Mouse (Mus musculus) liver, adult 2 months (tissue): ENCODE results near the gene Rinl. TPM values are rescaled to one million over a fixed set of nuclear protein-coding genes. Genes with fewer than 3 reads are reported as not detected.

ENCODE experiments used
- DNase-seq: peaks from one replicate; pipeline ENCODE4 v3.0.0-alpha.2; 2011; ENCODE audit warnings: low read depth, low spot score; ENCODE audit errors: extremely low read depth
- H3K27ac ChIP-seq: fragments of 200-500 bp; replicated peaks from 2 replicates; pipeline ENCODE4 v1.5.1; 2012; ENCODE audit warnings: low read depth, mild to moderate bottlenecking, control low read depth, inconsistent platforms, low read length; ENCODE audit not compliant: insufficient read depth
- H3K27me3 ChIP-seq: fragments of 200-500 bp; 2 replicates; pipeline ENCODE4 v1.6.1; 2012; ENCODE audit warnings: mild to moderate bottlenecking, moderate library complexity, low read length, inconsistent platforms; ENCODE audit not compliant: control insufficient read depth, insufficient read depth
- H3K36me3 ChIP-seq: fragments of 200-500 bp; 2 replicates; pipeline ENCODE4 v1.6.1; 2012; ENCODE audit warnings: low read length, inconsistent platforms; ENCODE audit not compliant: control insufficient read depth, insufficient read depth
- H3K4me1 ChIP-seq: fragments of 200-500 bp; 2 replicates; pipeline ENCODE4 v1.6.1; 2011; ENCODE audit warnings: low read length; ENCODE audit not compliant: control insufficient read depth, insufficient read depth
- H3K4me3 ChIP-seq: fragments of 200-500 bp; 2 replicates; pipeline ENCODE4 v1.5.1; 2011; ENCODE audit warnings: low read depth, mild to moderate bottlenecking, control low read depth, low read length, moderate library complexity; ENCODE audit not compliant: insufficient read depth
- H3K79me2 ChIP-seq: fragments of 200-500 bp; 2 replicates; pipeline ENCODE4 v1.6.1; 2012; ENCODE audit warnings: inconsistent platforms, mild to moderate bottlenecking, low read length, moderate library complexity; ENCODE audit not compliant: control insufficient read depth, insufficient read depth
- H3K9ac ChIP-seq: fragments of 200-500 bp; 2 replicates; pipeline ENCODE4 v1.6.1; 2012; ENCODE audit warnings: low read depth, mild to moderate bottlenecking, control low read depth, inconsistent platforms, low read length
- CTCF ChIP-seq: fragments of 200-500 bp; IDR thresholded peaks from 2 replicates; pipeline ENCODE4 v1.5.1; 2011; ENCODE audit warnings: low read depth, low read length, control low read depth
- POLR2A ChIP-seq: fragments of 200-500 bp; IDR thresholded peaks from 2 replicates; pipeline ENCODE4 v1.6.1; 2011; ENCODE audit warnings: low read length, control low read depth; ENCODE audit not compliant: insufficient read depth; ENCODE audit errors: extremely low read depth
- WGBS: fragments of 180-500 bp; shearing (Covaris S2); methylation state at CpG from one replicate; pipeline ENCODE4 v1.1.7; 2018; 5-methylcytosine and 5-hydroxymethylcytosine counted together
- polyA plus RNA-seq: library from polyadenylated mRNA; depleted of rRNA; stranded (reverse); fragments of >200 nt; gene quantifications from 2 replicates; pipeline ENCODE4 v1.2.3, GENCODE M21; 2012
- total RNA-seq: library from RNA; depleted of rRNA; stranded (reverse); fragments of >200 nt; gene quantifications from 2 replicates; pipeline ENCODE4 v1.2.3, GENCODE M21; 2014

The Rinl gene
- total and polyA plus RNA-seq, 2 experiments, result 1.2 to 1.4 TPM

GRCm38 (mm10) chr7:28811228-28811627 is 22.5 kb downstream of the Rinl start:
- TF ChIP-seq CTCF (no peak), POLR2A (no peak)
- peak; percentile 65 for DNase-seq
- H3K9ac ChIP-seq, result peak overlapping the region; percentile 93

GRCm38 (mm10) chr7:28811640-28812275 is 23.0 kb downstream of the Rinl start:
- TF ChIP-seq POLR2A (no peak), CTCF (no peak)
- Histone ChIP-seq H3K36me3 (peaks cover 43% of the 10 kb centered on the region), H3K27ac (peak overlapping the region; percentile 42; the same call in 1 of the 2 replicates), H3K79me2 (peaks cover 18% of the 10 kb centered on the region; the same call in 1 of the 2 replicates), H3K4me1 (peaks cover 7% of the 10 kb centered on the region), H3K27me3 (no peaks in the 10 kb centered on the region), H3K9ac (peak overlapping the region; percentile 71), H3K4me3 (peak overlapping the region; percentile 73)
- 0% methylated on average over 7 of the region's 7 CpGs for WGBS
- DNase-seq, result no peak

More at GRCm38 (mm10) chr7:28811228-28811627, 22.5 kb downstream of the Rinl start:
- WGBS, result under 1% methylated on average over 40 of the region's 40 CpGs
- Histone ChIP-seq H3K36me3 (peaks cover 37% of the 10 kb centered on the region), H3K27ac (peak overlapping the region; percentile 77), H3K27me3 (no peaks in the 10 kb centered on the region), H3K4me1 (peaks cover 7% of the 10 kb centered on the region), H3K79me2 (peaks cover 16% of the 10 kb centered on the region; the same call in 1 of the 2 replicates), H3K4me3 (peak overlapping the region; percentile 73)

GRCm38 (mm10) chr7:28812436-28812835 is 23.7 kb downstream of the Rinl start:
- TF ChIP-seq POLR2A (no peak), CTCF (no peak)
- Histone ChIP-seq H3K27ac (peak overlapping the region; percentile 33), H3K27me3 (no peaks in the 10 kb centered on the region), H3K9ac (peak overlapping the region; percentile 48), H3K36me3 (peaks cover 49% of the 10 kb centered on the region), H3K4me1 (peaks cover 9% of the 10 kb centered on the region), H3K79me2 (peaks cover 18% of the 10 kb centered on the region; the same call in 1 of the 2 replicates), H3K4me3 (peak overlapping the region; percentile 7; the same call in 1 of the 2 replicates)
- 9% methylated on average over 4 of the region's 4 CpGs for WGBS
- peak; percentile 42 for DNase-seq

GRCm38 (mm10) chr7:28812949-28813348 is 24.2 kb downstream of the Rinl start:
- Histone ChIP-seq H3K36me3 (peaks cover 55% of the 10 kb centered on the region), H3K9ac (no peak overlapping the region; the same call in 1 of the 2 replicates), H3K4me1 (peaks cover 8% of the 10 kb centered on the region), H3K27ac (peak overlapping the region; percentile 33; the same call in 1 of the 2 replicates), H3K79me2 (peaks cover 18% of the 10 kb centered on the region; the same call in 1 of the 2 replicates), H3K4me3 (no peak overlapping the region), H3K27me3 (no peaks in the 10 kb centered on the region)
- DNase-seq, result no peak
- WGBS, result 60% methylated on average over 5 of the region's 5 CpGs
- TF ChIP-seq POLR2A (no peak), CTCF (no peak)

GRCm38 (mm10) chr7:28814306-28815034 is 25.7 kb downstream of the Rinl start:
- WGBS, result 72% methylated on average over 5 of the region's 5 CpGs
- Histone ChIP-seq H3K4me3 (no peak overlapping the region), H3K4me1 (peaks cover 11% of the 10 kb centered on the region), H3K79me2 (peaks cover 18% of the 10 kb centered on the region; the same call in 1 of the 2 replicates), H3K27ac (no peak overlapping the region), H3K27me3 (no peaks in the 10 kb centered on the region), H3K9ac (no peak overlapping the region), H3K36me3 (peaks cover 67% of the 10 kb centered on the region)
- TF ChIP-seq CTCF, result no peak
- no peak for TF ChIP-seq POLR2A
- no peak for DNase-seq
